In genomic region chr2:115673054-115673660, GRCm38 (mm10) we compare ENCODE assay signal across 14 mouse cellular contexts.
"Had no signal": no experiment of that assay in that cellular context is flagged by ENCODE, and none has a peak within 500 bp of the region (broad histone marks: within the 10 kb centered on the region; RNA-seq: fewer than 3 reads in every experiment).

No protein-coding gene starts in this region.

- H3K9ac ChIP-seq: intestine, embryonic 15.5 days; limb, embryonic 12.5 days; liver, embryonic 13.5 days; liver, postnatal 0 days; lung, embryonic 15.5 days; midbrain, embryonic 13.5 days; neural tube, embryonic 12.5 days had no signal

- H3K4me3 ChIP-seq: intestine, embryonic 15.5 days; limb, embryonic 12.5 days; liver, embryonic 13.5 days; lung, embryonic 15.5 days; midbrain, embryonic 13.5 days; myocyte; neural tube, embryonic 12.5 days had no signal

- H3K4me1 ChIP-seq: intestine, embryonic 15.5 days; limb, embryonic 12.5 days; liver, embryonic 13.5 days; lung, embryonic 15.5 days; midbrain, embryonic 13.5 days; neural tube, embryonic 12.5 days had no signal

- H3K27me3 ChIP-seq: intestine, embryonic 15.5 days; limb, embryonic 12.5 days; liver, embryonic 13.5 days; lung, embryonic 15.5 days; midbrain, embryonic 13.5 days; neural tube, embryonic 12.5 days had no signal

- H3K9me3 ChIP-seq: intestine, embryonic 15.5 days; limb, embryonic 12.5 days; liver, embryonic 13.5 days; lung, embryonic 15.5 days; midbrain, embryonic 13.5 days; neural tube, embryonic 12.5 days had no signal

- H3K36me3 ChIP-seq: intestine, embryonic 15.5 days; limb, embryonic 12.5 days; liver, embryonic 13.5 days; lung, embryonic 15.5 days; midbrain, embryonic 13.5 days; neural tube, embryonic 12.5 days had no signal

- ATAC-seq: intestine, embryonic 15.5 days; liver, postnatal 0 days; midbrain, embryonic 13.5 days had no signal

- DNase-seq: layer of hippocampus, adult 9-11 months; layer of hippocampus, postnatal 36 days; liver; liver, embryonic 13.5 days; liver, postnatal 0 days; lung, postnatal 14 days; thymus, adult 18-20 months; thymus, postnatal 14 days had no signal

- H3K27ac ChIP-seq: intestine, embryonic 15.5 days; limb, embryonic 12.5 days; liver, embryonic 13.5 days; lung, embryonic 15.5 days; midbrain, embryonic 13.5 days; neural tube, embryonic 12.5 days had no signal

- H3K4me2 ChIP-seq: intestine, embryonic 15.5 days; limb, embryonic 12.5 days; liver, embryonic 13.5 days; lung, embryonic 15.5 days; midbrain, embryonic 13.5 days; neural tube, embryonic 12.5 days had no signal
